Mouse (Mus musculus): ENCODE measurements at regions not wholly inside any gene's neighbourhood (a gene's known extent, or its start where the extent isn't known, plus 50 kb on each side); places are given as distances from the start of the nearest gene placed in this dataset.

GRCm38 (mm10) chr7:77771711-77772449 is 965.9 kb downstream of the Ntrk3 start:
- TF ChIP-seq CTCF (IDR thresholded peaks at IDR 0.05; ENCODE audit: low read depth): no peak
- TF ChIP-seq EP300 (IDR thresholded peaks at IDR 0.05; ENCODE audit: low read depth): no peak

Data from heart, postnatal 0 days (tissue).